Mouse (Mus musculus): ENCODE measurements around the gene Ralgapb. TPM values are rescaled to one million over a fixed set of nuclear protein-coding genes. Genes with fewer than 3 reads are reported as not detected.
A peak's percentile ranks its signal among the peaks of the same experiment; 100 is the strongest.

Gene Ralgapb
- polyA plus RNA-seq, 1 experiment from 2014 or later: 17.6 TPM

DNA sequence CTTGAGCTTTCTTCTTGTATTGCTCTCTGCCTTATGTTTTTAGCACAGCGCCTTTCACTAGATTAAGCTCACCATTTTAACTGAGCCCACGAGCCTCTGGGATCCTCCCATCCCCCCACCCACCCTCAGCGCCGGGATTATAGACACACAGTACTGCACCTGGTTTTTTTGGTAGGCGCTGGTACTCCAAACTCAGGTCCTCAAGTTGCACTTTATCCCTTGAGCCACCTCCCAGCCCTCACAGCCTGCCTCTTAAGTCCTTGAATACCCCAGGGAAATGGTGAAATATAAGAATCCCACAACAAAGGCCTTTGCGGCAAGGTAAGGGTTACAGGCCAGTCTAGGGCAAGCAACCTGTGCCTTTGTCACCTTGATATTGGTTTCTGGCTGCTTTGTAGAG lies 110.2 kb downstream of the Ralgapb start:
- ATAC-seq (replicated peaks; ENCODE audit: low FRiP score, low read depth) (no peak), DNase-seq (ENCODE audit: low spot score) (no peak)
- H3K9me3 ChIP-seq (replicated peaks; ENCODE audit: low read length): no peaks in the 10 kb centered on the region
- no peaks in the 10 kb centered on the region for H3K36me3 ChIP-seq (ENCODE audit: insufficient read depth, low read length)
- no peak overlapping the region for H3K9ac ChIP-seq (ENCODE audit: low read depth, low read length)
- no peak overlapping the region for H3K27ac ChIP-seq
- TF ChIP-seq CTCF (IDR thresholded peaks at IDR 0.05; ENCODE audit: low read depth): no peak
- H3K4me3 ChIP-seq (replicated peaks; ENCODE audit: low read depth, low read length): no peak overlapping the region
- no peaks in the 10 kb centered on the region for H3K4me1 ChIP-seq (replicated peaks; ENCODE audit: insufficient read depth, low read length)
- no peaks in the 10 kb centered on the region for H3K27me3 ChIP-seq (ENCODE audit: insufficient read depth, low read length)
- no peak overlapping the region for H3K4me2 ChIP-seq (ENCODE audit: low read length)
- 82% methylated on average over 6 of the region's 6 CpGs for WGBS

DNA sequence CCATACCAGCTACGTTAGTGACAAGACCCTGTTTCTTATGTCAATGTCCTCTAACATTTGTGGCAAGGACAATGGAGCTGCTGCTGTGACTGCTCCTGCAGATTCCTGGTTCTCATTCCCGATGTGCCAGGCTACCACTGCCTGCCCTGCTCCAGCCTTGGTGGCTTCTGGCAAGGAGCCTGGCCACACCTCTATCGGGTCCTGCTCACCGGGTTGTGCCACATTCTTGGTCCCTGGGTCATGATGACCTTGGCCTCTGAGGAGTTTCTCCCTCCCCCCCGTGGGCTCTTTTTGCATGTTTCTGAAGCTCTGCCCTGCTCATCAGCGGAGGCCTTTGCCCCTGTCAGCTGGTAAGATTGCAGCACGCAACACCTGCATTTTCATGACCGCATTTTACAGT lies 113.4 kb downstream of the Ralgapb start:
- Histone ChIP-seq H3K4me2 (ENCODE audit: low read length) (no peak overlapping the region), H3K9me3 (replicated peaks; ENCODE audit: low read length) (no peaks in the 10 kb centered on the region), H3K27ac (no peak overlapping the region), H3K36me3 (ENCODE audit: insufficient read depth, low read length) (no peaks in the 10 kb centered on the region), H3K9ac (ENCODE audit: low read depth, low read length) (no peak overlapping the region), H3K4me3 (replicated peaks; ENCODE audit: low read depth, low read length) (no peak overlapping the region), H3K4me1 (replicated peaks; ENCODE audit: insufficient read depth, low read length) (no peaks in the 10 kb centered on the region), H3K27me3 (ENCODE audit: insufficient read depth, low read length) (no peaks in the 10 kb centered on the region)
- no peak for TF ChIP-seq CTCF (IDR thresholded peaks at IDR 0.05; ENCODE audit: low read depth)
- 52% methylated on average over 8 of the region's 8 CpGs for whole genome bisulfite sequencing
- DNase-seq (ENCODE audit: low spot score) (no peak), ATAC-seq (replicated peaks; ENCODE audit: low FRiP score, low read depth) (no peak)

DNA sequence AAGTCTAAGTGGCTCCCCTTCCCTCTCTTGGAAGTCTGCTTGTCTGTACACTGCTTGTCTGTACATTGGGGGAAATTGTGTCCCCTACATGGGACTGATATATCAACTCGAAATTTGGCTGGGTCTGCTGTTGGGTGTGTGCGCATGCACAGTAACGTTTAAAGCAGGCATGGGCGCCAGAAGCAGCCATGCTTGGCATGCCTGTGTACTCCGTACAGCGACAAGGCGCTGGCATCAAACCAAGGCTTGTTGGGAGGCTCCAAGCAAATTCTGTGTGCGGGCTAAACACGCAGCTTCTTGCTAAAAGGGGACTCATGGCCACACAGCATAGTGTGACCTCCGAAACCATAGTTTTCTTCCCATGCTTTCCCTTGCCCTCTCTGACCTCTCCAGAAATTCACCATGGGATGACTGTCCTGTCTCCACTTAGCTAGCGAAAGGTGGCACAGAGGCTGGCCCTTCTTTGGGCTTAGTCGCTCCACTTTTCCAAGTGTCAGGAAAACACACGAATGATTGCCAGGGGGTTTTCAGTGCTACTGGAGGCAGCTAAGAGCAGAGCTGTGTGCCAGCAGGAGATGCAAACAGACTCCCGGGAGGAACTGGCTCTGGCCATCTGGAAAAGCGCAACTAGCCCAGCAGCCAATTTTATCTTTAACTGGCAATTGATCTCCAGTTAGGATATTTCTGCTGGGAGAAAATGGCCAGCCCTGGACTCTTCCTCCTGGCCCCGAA lies 114.6 kb downstream of the Ralgapb start:
- no peak for TF ChIP-seq CTCF (IDR thresholded peaks at IDR 0.05; ENCODE audit: low read depth)
- WGBS: 72% methylated on average over 16 of the region's 16 CpGs

DNA sequence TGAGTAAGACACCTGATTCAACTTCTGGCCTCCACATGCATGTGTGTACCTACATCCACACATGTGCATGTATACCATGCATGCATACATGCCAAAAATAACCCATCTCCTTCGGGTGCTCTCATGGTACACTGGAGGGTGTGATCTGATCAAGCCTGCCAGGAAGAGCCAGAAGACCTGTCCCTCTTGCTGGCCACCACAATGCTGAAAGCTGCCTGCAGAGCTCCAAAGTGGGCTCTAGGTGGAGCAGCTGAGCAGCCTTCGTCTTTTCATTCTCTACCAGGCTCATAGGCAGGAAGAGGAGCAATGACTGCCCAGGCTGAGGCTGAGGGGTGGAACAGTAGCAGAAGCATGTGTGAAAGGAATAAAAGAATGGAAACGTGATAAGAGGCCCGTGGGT lies 124.4 kb downstream of the Ralgapb start:
- DNase-seq (ENCODE audit: low spot score) (peak; percentile 72), ATAC-seq (replicated peaks; ENCODE audit: low FRiP score, low read depth) (no peak)
- Histone ChIP-seq H3K9ac (ENCODE audit: low read depth, low read length) (no peak overlapping the region), H3K4me2 (ENCODE audit: low read length) (no peak overlapping the region), H3K27ac (no peak overlapping the region), H3K9me3 (replicated peaks; ENCODE audit: low read length) (no peaks in the 10 kb centered on the region), H3K27me3 (ENCODE audit: insufficient read depth, low read length) (no peaks in the 10 kb centered on the region), H3K36me3 (ENCODE audit: insufficient read depth, low read length) (no peaks in the 10 kb centered on the region), H3K4me1 (replicated peaks; ENCODE audit: insufficient read depth, low read length) (no peaks in the 10 kb centered on the region), H3K4me3 (replicated peaks; ENCODE audit: low read depth, low read length) (no peak overlapping the region)
- WGBS: 4% methylated on average over 4 of the region's 4 CpGs
- TF ChIP-seq CTCF (IDR thresholded peaks at IDR 0.05; ENCODE audit: low read depth): peak; percentile 77

More for the DNA sequence above, 114.6 kb downstream of the Ralgapb start:
- H3K4me1 ChIP-seq (replicated peaks; ENCODE audit: insufficient read depth, low read length): no peaks in the 10 kb centered on the region
- ATAC-seq (replicated peaks; ENCODE audit: low FRiP score, low read depth): no peak
- no peaks in the 10 kb centered on the region for H3K9me3 ChIP-seq (replicated peaks; ENCODE audit: low read length)
- H3K4me2 ChIP-seq (ENCODE audit: low read length): no peak overlapping the region
- H3K4me3 ChIP-seq (replicated peaks; ENCODE audit: low read depth, low read length): no peak overlapping the region
- no peaks in the 10 kb centered on the region for H3K27me3 ChIP-seq (ENCODE audit: insufficient read depth, low read length)
- H3K9ac ChIP-seq (ENCODE audit: low read depth, low read length): no peak overlapping the region
- H3K27ac ChIP-seq: no peak overlapping the region
- no peak for DNase-seq (ENCODE audit: low spot score)
- no peaks in the 10 kb centered on the region for H3K36me3 ChIP-seq (ENCODE audit: insufficient read depth, low read length)

DNA sequence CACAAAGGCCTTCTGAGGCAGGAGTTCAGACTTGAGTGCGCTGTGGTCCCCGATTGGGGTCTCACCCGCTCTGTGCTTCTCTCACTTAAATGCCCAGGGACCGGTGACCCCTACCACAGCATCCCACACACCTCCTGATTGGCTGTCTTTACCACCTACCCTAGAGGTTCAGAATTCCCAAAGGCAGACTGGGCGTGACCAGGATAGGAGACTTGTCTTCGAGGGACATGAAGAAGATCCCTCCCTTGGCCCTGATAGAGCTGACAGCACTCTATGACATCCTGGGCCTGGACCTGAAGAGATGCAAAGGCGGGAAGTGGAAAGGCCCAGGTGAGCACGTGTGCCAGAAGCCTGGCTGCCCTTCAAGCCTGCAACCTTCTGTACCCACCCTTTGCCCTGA lies 124.9 kb downstream of the Ralgapb start:
- no peak for ATAC-seq (replicated peaks; ENCODE audit: low FRiP score, low read depth)
- Histone ChIP-seq H3K27me3 (ENCODE audit: insufficient read depth, low read length) (no peaks in the 10 kb centered on the region), H3K4me3 (replicated peaks; ENCODE audit: low read depth, low read length) (no peak overlapping the region), H3K4me2 (ENCODE audit: low read length) (no peak overlapping the region), H3K27ac (no peak overlapping the region), H3K9ac (ENCODE audit: low read depth, low read length) (no peak overlapping the region), H3K9me3 (replicated peaks; ENCODE audit: low read length) (no peaks in the 10 kb centered on the region), H3K4me1 (replicated peaks; ENCODE audit: insufficient read depth, low read length) (no peaks in the 10 kb centered on the region), H3K36me3 (ENCODE audit: insufficient read depth, low read length) (no peaks in the 10 kb centered on the region)
- TF ChIP-seq CTCF (IDR thresholded peaks at IDR 0.05; ENCODE audit: low read depth): no peak
- no peak for DNase-seq (ENCODE audit: low spot score)
- 73% methylated on average over 8 of the region's 8 CpGs for WGBS

DNA sequence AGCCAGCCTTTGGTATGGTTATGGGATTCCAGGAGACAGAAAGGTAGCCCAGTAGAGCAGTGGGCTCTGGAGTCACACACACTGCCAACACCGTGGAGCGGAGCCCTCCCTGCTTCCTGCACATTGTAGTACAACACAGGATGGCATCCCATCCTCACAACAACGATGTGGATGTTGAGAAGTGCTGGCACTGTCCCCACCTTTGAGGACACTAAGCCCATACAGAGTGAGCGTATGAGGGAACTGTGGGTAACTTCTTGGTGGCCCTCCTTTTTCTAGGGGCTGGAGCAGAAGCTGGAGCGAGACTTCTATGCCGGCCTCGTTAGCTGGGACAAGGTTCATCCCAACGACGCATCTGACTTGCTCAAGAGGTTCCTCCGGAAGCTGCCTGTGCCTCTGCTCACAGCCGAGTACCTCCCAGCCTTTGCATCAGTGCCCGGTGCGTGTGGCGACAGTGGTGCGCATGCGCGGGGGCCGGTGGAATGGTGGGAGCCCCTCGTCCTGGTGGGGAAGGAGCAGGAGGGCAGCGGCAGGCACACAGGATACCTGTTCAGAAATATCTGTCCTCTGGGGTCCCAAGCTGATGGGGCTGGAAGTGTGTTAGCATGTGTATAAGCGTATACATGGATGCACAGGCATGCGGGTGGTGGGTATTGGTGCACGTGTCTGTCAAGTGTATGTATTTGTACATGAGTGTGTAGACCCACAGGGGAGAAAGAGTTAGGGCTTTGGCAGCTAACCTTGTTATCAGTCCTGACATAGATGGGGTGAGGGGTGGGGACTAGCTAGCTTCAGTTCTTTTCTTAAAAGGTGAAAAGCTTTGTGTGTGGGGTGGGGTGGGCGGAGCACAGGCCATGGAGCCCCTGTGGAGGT lies 130.0 kb downstream of the Ralgapb start:
- ATAC-seq (replicated peaks; ENCODE audit: low FRiP score, low read depth) (no peak), DNase-seq (ENCODE audit: low spot score) (no peak)
- Histone ChIP-seq H3K4me2 (ENCODE audit: low read length) (peak overlapping the region; percentile 31), H3K27ac (no peak overlapping the region), H3K9ac (ENCODE audit: low read depth, low read length) (no peak overlapping the region), H3K4me3 (replicated peaks; ENCODE audit: low read depth, low read length) (no peak overlapping the region), H3K4me1 (replicated peaks; ENCODE audit: insufficient read depth, low read length) (no peaks in the 10 kb centered on the region), H3K9me3 (replicated peaks; ENCODE audit: low read length) (no peaks in the 10 kb centered on the region), H3K36me3 (ENCODE audit: insufficient read depth, low read length) (no peaks in the 10 kb centered on the region), H3K27me3 (ENCODE audit: insufficient read depth, low read length) (no peaks in the 10 kb centered on the region)
- TF ChIP-seq CTCF (IDR thresholded peaks at IDR 0.05; ENCODE audit: low read depth): no peak
- 49% methylated on average over 24 of the region's 24 CpGs for WGBS

All from kidney, postnatal 0 days (tissue).